Mouse (Mus musculus): ENCODE data around the gene Hmg20b. TPM values are rescaled to one million over a fixed set of nuclear protein-coding genes. Genes with fewer than 3 reads are reported as not detected.

Hmg20b gene
- total and polyA plus RNA-seq, 2 experiments from 2014 or later = 80.7 to 92.3 TPM

GRCm38 (mm10) chr10:81384605-81384982 is 34.3 kb upstream of the Hmg20b start:
- peaks cover 11% of the 10 kb centered on the region for H3K4me1 ChIP-seq (ENCODE audit: control insufficient read depth, insufficient read depth)
- DNase-seq (ENCODE audit: low spot score) = no peak
- H3K27me3 ChIP-seq (ENCODE audit: control insufficient read depth, insufficient read depth, low read length) = no peaks in the 10 kb centered on the region
- ATAC-seq (ENCODE audit: insufficient read depth, low read depth) = peak; percentile 22; the same call in 1 of the 2 replicates
- peaks cover 28% of the 10 kb centered on the region for H3K36me3 ChIP-seq (replicated peaks; ENCODE audit: control insufficient read depth, insufficient read depth, low read length)
- TF ChIP-seq EP300 (IDR thresholded peaks at IDR 0.05; ENCODE audit: low read depth) = no peak; the same call in 1 of the 2 replicates
- no peak for TF ChIP-seq CTCF (IDR thresholded peaks at IDR 0.05; ENCODE audit: low read depth)
- H3K4me3 ChIP-seq (ENCODE audit: low read depth, low read length) = peak overlapping the region; percentile 88
- WGBS = under 1% methylated on average over 19 of the region's 19 CpGs
- no peaks in the 10 kb centered on the region for H3K9me3 ChIP-seq (replicated peaks; ENCODE audit: control insufficient read depth, low read length)
- peak overlapping the region; percentile 91 for H3K9ac ChIP-seq (replicated peaks; ENCODE audit: low read depth, low read length)
- peak overlapping the region; percentile 92 for H3K27ac ChIP-seq (ENCODE audit: low read depth)
- H3K4me2 ChIP-seq (ENCODE audit: low read depth, low read length) = peak overlapping the region; percentile 86

- H3K9ac ChIP-seq (replicated peaks; ENCODE audit: low read depth, low read length) = peak within 1 kb of the TSS; percentile 91
- whole genome bisulfite sequencing = 3% methylated on average over 50 of the region's 54 CpGs
- TF ChIP-seq CTCF (IDR thresholded peaks at IDR 0.05; ENCODE audit: low read depth) (no peak), EP300 (IDR thresholded peaks at IDR 0.05; ENCODE audit: low read depth) (peak; percentile 94)
- DNase-seq (ENCODE audit: low spot score) (peak; percentile 99), ATAC-seq (ENCODE audit: insufficient read depth, low read depth) (peak; percentile 94)
- peaks cover 28% of the 10 kb centered on the region for H3K36me3 ChIP-seq (replicated peaks; ENCODE audit: control insufficient read depth, insufficient read depth, low read length)
- peak within 1 kb of the TSS; percentile 92 for H3K27ac ChIP-seq (ENCODE audit: low read depth)
- H3K4me3 ChIP-seq (ENCODE audit: low read depth, low read length) = peak within 1 kb of the TSS; percentile 88
- H3K4me2 ChIP-seq (ENCODE audit: low read depth, low read length) = peak within 1 kb of the TSS; percentile 86
- peaks cover 9% of the 10 kb centered on the region for H3K4me1 ChIP-seq (ENCODE audit: control insufficient read depth, insufficient read depth)
- no peaks in the 10 kb centered on the region for H3K27me3 ChIP-seq (ENCODE audit: control insufficient read depth, insufficient read depth, low read length)
- no peaks in the 10 kb centered on the region for H3K9me3 ChIP-seq (replicated peaks; ENCODE audit: control insufficient read depth, low read length)
Measured at GRCm38 (mm10) chr10:81383802-81384604, 33.7 kb upstream of the Hmg20b start, which contains the start of the genes Dohh and Gm48551. TSS of gene Dohh (plus strand) at chr10:81384428. TSS of gene Gm48551 (plus strand) at chr10:81384466.

DNA sequence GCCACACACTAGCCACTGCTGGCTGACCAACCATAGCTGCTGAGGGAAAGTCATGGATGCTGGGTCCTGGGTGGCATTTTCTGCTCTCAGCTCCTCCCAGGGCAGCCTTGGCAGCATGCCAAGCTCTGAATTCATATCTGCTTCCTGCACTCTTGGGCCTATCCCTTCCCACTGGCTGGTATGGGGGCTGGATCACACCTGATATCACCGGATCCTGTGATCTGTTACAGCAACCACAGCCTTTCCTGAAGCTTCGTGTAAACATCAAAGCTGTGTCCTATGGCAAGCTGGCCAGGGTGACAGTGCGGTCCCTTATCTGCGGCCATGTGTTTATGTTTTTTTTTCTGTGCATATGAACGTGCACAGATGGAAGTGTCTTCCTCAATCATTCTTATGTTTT is 31.8 kb upstream of the Hmg20b start:
- H3K27me3 ChIP-seq (ENCODE audit: control insufficient read depth, insufficient read depth, low read length) = no peaks in the 10 kb centered on the region
- no peak overlapping the region for H3K9ac ChIP-seq (replicated peaks; ENCODE audit: low read depth, low read length)
- H3K27ac ChIP-seq (ENCODE audit: low read depth) = no peak overlapping the region
- TF ChIP-seq EP300 (IDR thresholded peaks at IDR 0.05; ENCODE audit: low read depth) = no peak
- TF ChIP-seq CTCF (IDR thresholded peaks at IDR 0.05; ENCODE audit: low read depth) = no peak
- H3K4me2 ChIP-seq (ENCODE audit: low read depth, low read length) = no peak overlapping the region
- peaks cover 15% of the 10 kb centered on the region for H3K4me1 ChIP-seq (ENCODE audit: control insufficient read depth, insufficient read depth)
- WGBS = 22% methylated on average over 5 of the region's 5 CpGs
- no peak for ATAC-seq (ENCODE audit: insufficient read depth, low read depth)
- peaks cover 9% of the 10 kb centered on the region for H3K36me3 ChIP-seq (replicated peaks; ENCODE audit: control insufficient read depth, insufficient read depth, low read length)
- no peak overlapping the region for H3K4me3 ChIP-seq (ENCODE audit: low read depth, low read length)
- no peak for DNase-seq (ENCODE audit: low spot score)
- H3K9me3 ChIP-seq (replicated peaks; ENCODE audit: control insufficient read depth, low read length) = no peaks in the 10 kb centered on the region

GRCm38 (mm10) chr10:81379809-81380378 is 29.6 kb upstream of the Hmg20b start:
- no peak for TF ChIP-seq CTCF (IDR thresholded peaks at IDR 0.05; ENCODE audit: low read depth)
- no peak for TF ChIP-seq EP300 (IDR thresholded peaks at IDR 0.05; ENCODE audit: low read depth)
- Histone ChIP-seq H3K4me1 (ENCODE audit: control insufficient read depth, insufficient read depth) (peaks cover 19% of the 10 kb centered on the region), H3K9me3 (replicated peaks; ENCODE audit: control insufficient read depth, low read length) (no peaks in the 10 kb centered on the region), H3K36me3 (replicated peaks; ENCODE audit: control insufficient read depth, insufficient read depth, low read length) (peaks cover 10% of the 10 kb centered on the region; the same call in 1 of the 2 replicates), H3K27me3 (ENCODE audit: control insufficient read depth, insufficient read depth, low read length) (no peaks in the 10 kb centered on the region), H3K9ac (replicated peaks; ENCODE audit: low read depth, low read length) (no peak overlapping the region), H3K4me3 (ENCODE audit: low read depth, low read length) (no peak overlapping the region), H3K4me2 (ENCODE audit: low read depth, low read length) (no peak overlapping the region), H3K27ac (ENCODE audit: low read depth) (no peak overlapping the region)
- ATAC-seq (ENCODE audit: insufficient read depth, low read depth) (no peak), DNase-seq (ENCODE audit: low spot score) (no peak)
- 85% methylated on average over 6 of the region's 6 CpGs for WGBS

GRCm38 (mm10) chr10:81379183-81379553 is 28.9 kb upstream of the Hmg20b start:
- ATAC-seq (ENCODE audit: insufficient read depth, low read depth) (no peak), DNase-seq (ENCODE audit: low spot score) (no peak)
- Histone ChIP-seq H3K9me3 (replicated peaks; ENCODE audit: control insufficient read depth, low read length) (no peaks in the 10 kb centered on the region), H3K4me3 (ENCODE audit: low read depth, low read length) (peak overlapping the region; percentile 87), H3K27ac (ENCODE audit: low read depth) (peak overlapping the region; percentile 51; the same call in 1 of the 2 replicates), H3K36me3 (replicated peaks; ENCODE audit: control insufficient read depth, insufficient read depth, low read length) (peaks cover 14% of the 10 kb centered on the region), H3K4me1 (ENCODE audit: control insufficient read depth, insufficient read depth) (peaks cover 17% of the 10 kb centered on the region), H3K27me3 (ENCODE audit: control insufficient read depth, insufficient read depth, low read length) (no peaks in the 10 kb centered on the region), H3K9ac (replicated peaks; ENCODE audit: low read depth, low read length) (peak overlapping the region; percentile 43; the same call in 1 of the 2 replicates), H3K4me2 (ENCODE audit: low read depth, low read length) (peak overlapping the region; percentile 71)
- 64% methylated on average over 3 of the region's 3 CpGs for whole genome bisulfite sequencing
- TF ChIP-seq EP300 (IDR thresholded peaks at IDR 0.05; ENCODE audit: low read depth) (no peak), CTCF (IDR thresholded peaks at IDR 0.05; ENCODE audit: low read depth) (no peak)

Measured in heart, postnatal 0 days (tissue).